Mouse (Mus musculus) thymus, postnatal 14 days (tissue): ENCODE results near the gene A530016L24Rik.
A peak's percentile ranks its signal among the peaks of the same experiment; 100 is the strongest.

Source experiments
- DNase-seq: peaks from one replicate; pipeline ENCODE4 v3.0.0; 2021

The A530016L24Rik gene

DNA sequence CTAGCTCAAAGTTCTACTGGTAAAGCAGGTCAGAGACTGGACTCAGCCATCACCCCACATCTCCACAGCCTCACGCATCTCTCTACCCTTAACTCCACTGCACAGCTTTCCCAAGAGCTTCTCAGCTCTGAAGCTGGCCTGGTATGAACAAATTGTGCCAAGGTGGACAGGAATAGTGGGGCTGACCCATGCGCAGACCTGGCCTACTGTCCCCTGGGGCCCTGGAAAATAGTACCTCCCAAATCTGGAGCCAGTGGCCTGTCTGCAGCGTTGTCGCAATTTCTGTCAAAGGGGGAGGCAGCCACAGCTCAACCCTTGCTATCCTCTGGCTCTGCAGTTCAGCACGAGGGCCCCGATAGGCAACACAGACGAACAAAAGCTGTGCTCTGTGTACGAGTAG, at the start of gene A530016L24Rik:
TSS of gene A530016L24Rik (plus strand) at position 315 of the 400 bp plus-strand sequence.
- DNase-seq, result no peak

GRCm38 (mm10) chr12:112439993-112440392, 49.3 kb upstream of the A530016L24Rik start:
- no peak for DNase-seq

DNA sequence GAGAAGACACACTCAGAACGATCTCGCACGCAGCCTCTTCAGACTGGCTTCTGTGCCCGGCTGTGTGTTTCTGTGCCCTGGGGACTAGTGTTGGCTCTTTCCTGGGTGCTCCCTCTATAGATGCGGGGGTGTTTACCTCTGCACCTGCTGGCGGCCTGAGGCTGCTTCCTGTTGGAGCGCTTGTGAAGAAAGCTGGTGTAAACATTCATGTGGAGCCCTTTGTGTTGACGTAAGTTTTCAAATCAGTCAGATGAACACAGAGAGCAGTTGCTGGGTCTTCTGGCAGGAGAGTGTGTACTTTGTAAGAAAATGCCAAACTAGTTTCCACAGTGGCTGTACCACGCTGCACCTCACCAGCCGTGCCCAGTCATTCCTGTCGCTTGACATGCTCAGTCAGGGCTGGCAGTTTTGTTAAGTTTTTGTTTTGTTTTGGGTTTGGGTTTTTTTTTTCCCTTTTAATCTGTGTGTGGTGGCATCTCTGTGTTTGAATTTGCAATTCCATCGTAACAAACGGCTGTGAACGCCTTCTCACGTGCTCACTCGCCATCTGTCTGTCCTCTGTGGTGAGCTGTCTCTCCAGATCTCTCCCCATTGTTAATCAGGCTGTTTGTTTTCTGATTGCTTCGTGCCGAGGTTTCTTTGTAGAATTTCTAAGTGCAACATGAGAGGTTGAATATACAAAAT, 40.0 kb upstream of the A530016L24Rik start:
- peak; percentile 86 for DNase-seq

- peak; percentile 56 for DNase-seq
These were observed 39.4 kb upstream of the A530016L24Rik start for GRCm38 (mm10) chr12:112449828-112450180.

DNA sequence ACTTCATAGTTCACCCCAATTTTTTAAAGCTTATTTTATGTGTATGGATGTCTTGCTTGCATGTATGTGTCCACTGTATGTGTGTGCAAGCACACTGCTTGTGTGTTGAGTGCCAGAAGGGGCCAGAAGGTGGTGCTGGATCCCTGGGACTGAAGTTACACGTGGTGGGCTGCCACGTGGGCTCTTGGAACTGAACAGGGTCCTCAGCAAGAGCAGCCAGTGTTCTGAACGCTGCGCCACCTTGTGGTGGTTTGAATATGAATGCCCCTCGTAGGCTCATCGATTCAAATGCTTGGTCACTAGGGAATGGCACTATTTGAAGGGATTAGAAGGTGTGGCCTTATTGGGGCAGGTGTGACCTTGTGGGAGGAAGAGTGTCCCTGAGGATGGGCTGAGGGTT, 38.4 kb upstream of the A530016L24Rik start:
- peak; percentile 85 for DNase-seq

- no peak for DNase-seq
These were observed 37.9 kb upstream of the A530016L24Rik start for GRCm38 (mm10) chr12:112451381-112451780.

- no peak for DNase-seq
These were observed 37.4 kb upstream of the A530016L24Rik start for GRCm38 (mm10) chr12:112451826-112452225.

DNA sequence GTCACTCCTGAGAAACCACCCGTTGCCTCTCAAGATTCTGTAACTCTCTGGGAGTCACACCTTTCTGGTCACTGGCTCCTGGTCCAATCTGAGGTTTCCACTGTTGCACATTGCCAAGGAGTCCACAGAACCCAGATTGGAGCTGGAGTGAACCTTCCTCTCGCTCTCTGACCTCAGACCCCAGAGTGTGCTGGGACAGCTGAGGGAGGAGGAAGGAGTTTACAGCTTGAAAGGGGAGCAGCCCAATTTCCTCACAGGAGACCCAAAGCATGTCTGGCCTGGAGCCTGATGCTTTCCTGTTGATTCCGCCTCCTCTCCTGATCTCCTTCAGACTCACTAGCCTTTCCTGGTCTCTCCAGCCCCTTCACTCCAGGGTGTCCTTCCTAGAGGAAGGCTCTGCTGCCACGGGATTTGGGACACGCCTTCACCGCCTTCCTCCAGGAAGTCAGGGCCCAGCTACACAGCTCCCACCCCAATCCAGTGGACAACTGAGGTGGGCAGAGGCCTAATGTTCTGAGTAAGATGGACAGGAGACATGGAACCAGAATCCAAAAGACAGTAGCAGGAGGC, 33.0 kb upstream of the A530016L24Rik start:
- no peak for DNase-seq

GRCm38 (mm10) chr12:112457839-112458238, 31.4 kb upstream of the A530016L24Rik start:
- no peak for DNase-seq

DNA sequence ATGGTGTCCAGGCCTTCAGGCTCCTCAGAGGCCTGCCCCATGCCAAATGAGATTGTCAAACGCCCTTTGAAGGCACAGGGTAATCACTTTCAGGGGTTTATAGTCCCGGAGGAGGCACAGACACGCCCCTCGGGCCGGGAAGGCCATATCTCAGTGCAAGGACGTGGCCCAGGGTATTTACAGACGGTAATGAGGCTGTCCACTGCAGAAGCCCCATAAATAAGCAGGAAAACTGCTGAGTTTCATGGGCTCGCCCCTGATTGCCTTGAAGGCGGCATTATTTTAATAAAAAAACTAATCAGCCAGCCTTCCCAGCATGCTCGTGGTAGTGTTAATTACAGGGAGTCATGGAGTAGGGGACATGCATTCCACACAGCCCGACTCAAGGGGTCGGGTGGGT, 26.8 kb upstream of the A530016L24Rik start:
- no peak for DNase-seq

DNA sequence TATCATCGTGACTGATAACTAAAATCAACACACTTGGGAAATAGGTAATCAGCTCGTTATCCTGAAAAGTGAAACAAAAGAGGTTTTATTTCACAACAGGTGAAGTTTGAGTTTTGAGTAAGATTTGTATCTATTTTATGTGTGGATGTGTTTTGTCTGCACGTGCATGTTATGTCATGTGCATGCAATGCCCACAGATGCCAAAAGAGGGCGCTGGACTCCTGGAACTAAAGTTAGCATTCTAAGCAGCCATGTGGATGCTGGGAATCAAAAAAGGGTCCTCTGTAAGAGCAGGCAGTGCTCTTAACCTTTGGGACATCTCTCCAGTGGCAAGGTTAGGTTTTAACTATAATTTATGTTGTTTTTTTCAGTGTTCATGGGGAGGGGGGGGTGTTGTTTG, 26.0 kb upstream of the A530016L24Rik start:
- no peak for DNase-seq

DNA sequence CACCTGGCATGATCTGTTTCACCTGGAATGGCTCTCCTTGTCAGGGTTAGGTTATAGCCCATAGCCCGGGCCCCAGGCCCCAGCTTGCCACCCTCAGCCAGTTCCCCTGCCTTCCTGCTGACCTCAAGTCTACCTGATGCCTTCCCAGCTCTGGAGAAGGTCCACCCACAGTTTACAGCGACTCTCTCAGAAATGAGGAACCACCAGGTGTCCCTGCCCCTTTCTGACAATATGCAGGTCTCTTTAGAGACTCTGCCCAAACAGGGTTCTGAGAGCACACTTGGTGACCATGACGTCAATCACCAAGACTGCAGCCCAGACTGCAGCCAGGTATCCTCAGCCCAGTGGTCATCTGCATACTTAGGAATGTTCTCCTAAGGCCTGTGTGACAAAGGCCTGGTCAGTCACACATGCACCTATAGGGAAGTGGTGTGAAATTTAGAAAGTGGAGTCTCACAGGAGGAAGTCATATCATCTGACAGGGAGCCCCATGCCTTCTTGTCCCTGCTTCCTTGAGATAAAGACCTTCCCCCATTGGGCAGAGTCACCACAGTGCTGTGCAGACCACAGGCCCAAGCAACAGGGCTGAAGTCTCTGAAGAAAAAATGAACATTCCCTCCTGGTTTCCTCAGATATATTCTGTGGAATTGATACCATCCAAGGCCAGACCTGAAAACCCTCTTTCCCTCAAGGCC, 25.4 kb upstream of the A530016L24Rik start:
- DNase-seq, result no peak

DNA sequence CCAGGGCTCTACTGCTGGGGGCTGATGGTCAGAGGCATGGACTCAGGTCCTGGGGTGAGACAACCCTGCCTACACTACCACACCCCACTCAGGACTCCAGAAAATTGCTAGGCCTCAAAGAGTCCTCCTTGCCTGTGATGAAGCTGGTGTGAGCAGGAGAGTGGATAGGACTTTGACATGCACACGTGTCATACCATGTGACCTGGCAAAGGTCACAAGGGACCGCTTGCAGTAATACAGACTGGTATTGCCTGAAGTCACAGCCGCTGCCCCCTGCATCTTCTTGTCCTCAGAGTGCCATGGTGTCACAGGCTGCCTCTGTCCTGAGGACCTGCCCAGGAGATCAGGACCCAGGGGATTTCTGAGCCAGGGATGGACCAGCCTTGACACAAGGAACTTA, 24.7 kb upstream of the A530016L24Rik start:
- DNase-seq, result no peak

GRCm38 (mm10) chr12:112465928-112466327, 23.3 kb upstream of the A530016L24Rik start:
- no peak for DNase-seq

- DNase-seq, result no peak
These were observed 21.9 kb upstream of the A530016L24Rik start for GRCm38 (mm10) chr12:112467387-112467786.

DNA sequence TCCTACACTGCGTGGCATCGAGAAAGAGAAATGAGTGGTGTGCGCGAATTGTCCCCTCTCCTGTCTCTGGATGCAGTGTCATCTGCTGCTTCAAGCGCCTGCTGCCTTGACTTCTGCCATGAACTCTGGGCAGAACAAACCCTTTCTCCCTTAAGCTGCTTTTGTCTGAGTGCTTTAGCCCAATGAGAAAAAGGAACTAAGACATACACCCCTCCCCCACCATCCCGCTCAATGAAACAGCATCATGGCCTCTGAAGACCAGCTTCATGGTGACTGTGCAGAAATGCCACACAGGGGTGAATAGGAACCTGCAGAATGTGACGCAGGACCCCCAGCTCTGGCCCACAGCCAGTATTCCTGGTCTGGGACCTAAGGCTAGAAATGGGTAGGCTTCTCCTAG, 19.9 kb upstream of the A530016L24Rik start:
- no peak for DNase-seq

DNA sequence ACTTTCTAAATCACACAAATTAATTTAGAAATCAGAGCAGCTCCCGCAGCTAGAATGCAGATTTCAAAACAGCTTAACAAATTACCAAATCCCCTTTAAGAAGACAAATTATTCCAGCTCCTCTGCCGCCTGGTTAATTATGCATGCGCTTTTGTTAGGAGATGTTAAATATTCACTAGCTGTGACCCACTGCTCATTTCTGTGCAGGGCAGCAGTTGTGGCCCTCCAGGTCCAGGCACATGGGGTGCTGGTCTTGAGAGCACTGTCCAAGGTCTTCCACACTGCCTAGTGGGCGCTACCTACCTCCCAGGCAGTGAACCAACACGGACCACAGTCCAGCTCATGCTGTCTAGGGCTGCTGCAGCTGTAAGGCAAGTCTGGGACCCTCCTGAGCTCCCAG, 19.0 kb upstream of the A530016L24Rik start:
- no peak for DNase-seq

DNA sequence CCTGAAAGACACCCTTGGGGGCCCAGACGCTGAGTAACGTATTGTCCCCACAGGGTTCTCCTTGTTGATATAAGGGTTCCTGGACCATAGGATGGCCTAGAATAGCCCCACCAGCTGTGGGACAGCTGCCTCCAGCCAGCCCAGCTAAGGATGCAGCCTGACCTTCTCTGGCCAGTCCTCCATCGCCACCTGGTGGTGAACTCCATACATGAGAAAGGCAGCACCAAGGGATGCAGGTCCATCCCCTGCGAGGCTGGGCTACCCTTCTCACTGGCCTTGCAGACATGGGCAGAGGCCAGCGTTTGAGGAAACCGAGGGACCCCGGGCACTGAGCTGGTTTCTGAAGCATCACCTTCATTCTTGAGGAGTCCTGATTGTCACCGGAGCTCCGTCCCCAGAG, 15.5 kb upstream of the A530016L24Rik start:
- peak; percentile 79 for DNase-seq

- no peak for DNase-seq
These were observed 287 bp downstream of the A530016L24Rik start for GRCm38 (mm10) chr12:112489535-112489934.

DNA sequence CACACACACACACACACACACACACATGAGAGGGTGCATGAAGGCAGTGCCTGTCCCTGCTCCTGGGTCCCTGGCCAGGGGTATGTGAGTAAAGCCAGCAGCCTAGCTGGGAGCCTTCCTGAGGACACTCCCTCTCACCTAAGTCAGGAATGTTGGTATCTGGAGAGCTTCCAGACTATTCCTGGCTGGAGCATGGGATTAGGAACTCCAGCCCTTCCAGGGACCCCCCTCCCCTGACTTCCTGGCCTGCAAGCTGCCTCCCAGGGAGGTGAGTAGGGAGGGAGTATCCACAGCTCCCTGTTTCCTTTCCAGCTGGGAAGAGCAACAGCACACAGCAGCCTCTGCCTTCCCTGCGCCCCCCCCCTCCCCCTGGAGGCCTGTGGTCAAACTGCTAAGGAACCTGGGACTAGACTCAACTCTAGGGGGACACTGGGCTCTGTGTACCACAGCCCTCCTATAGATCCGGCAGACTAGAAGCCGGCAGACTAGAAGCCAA, 1.2 kb downstream of the A530016L24Rik start:
- no peak for DNase-seq

DNA sequence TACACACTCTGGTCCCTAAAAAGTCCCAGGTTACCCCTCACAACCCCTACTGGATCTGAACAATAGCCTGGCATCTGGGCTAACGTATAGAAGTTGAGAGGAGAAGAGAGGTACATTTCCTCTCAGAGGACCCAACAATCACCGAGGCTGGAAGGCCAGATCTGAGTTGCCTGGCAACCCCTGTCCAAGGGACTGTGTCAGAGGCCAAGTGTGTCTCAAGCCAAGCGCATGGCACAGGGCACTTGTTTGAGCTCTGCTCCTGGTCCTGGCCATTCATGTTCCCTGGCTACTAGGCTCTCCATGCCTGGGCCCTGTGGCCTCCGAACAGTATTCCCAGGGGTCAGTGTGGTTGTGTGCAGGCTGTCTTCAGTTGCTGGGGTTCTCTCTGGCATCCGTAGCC, 6.9 kb downstream of the A530016L24Rik start:
- no peak for DNase-seq

DNA sequence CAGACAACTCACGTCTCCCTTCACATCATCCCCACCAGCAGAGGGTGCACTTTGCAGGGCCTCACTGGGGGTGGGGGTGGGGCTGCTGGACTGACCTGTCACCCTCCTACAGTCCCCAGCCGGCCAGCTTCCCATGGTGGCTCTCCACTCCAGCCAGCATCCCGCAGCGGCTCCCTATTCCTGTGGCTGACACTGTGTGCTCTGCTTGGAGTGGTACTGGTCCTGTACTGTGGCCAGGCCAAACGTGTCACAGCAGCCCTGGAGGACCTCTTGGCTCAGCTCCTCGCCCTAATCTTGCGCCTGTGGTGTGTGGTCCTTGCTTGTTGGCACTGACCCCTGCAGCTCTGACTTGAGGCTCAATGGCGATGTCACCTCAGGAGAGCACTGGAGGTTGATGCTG, 8.5 kb downstream of the A530016L24Rik start:
- no peak for DNase-seq

GRCm38 (mm10) chr12:112498683-112499082, 9.4 kb downstream of the A530016L24Rik start:
- DNase-seq, result peak; percentile 40
